Mouse (Mus musculus) CD4-positive, CD25-positive, alpha-beta regulatory T cell, adult 2 months (primary cell): ENCODE data around the gene Lrwd1.

ENCODE experiments used
- DNase-seq: peaks from one replicate; pipeline ENCODE4 v3.0.0-alpha.2; 2012; ENCODE audit warnings: low read depth, low spot score

The Lrwd1 gene

DNA sequence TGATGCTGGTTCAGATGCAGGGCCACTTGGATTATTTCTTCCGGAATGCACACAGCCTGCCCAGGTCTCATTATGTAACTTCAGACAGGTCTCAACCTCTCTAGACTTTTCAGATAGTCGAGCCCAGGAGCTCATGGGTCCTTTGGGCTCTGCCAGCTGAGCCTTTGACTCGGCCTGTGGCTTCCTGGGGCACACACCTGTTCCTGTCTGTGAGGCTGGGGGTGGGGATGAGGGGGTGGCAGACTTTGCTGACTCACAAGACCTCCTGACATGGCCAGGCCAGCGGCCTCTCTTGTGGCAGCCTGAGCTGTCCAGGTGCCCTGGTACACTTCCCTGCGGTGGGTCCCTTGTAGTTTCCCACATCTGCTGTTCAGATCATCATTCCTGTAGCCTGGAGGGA lies 43.9 kb downstream of the Lrwd1 start:
- DNase-seq = no peak

DNA sequence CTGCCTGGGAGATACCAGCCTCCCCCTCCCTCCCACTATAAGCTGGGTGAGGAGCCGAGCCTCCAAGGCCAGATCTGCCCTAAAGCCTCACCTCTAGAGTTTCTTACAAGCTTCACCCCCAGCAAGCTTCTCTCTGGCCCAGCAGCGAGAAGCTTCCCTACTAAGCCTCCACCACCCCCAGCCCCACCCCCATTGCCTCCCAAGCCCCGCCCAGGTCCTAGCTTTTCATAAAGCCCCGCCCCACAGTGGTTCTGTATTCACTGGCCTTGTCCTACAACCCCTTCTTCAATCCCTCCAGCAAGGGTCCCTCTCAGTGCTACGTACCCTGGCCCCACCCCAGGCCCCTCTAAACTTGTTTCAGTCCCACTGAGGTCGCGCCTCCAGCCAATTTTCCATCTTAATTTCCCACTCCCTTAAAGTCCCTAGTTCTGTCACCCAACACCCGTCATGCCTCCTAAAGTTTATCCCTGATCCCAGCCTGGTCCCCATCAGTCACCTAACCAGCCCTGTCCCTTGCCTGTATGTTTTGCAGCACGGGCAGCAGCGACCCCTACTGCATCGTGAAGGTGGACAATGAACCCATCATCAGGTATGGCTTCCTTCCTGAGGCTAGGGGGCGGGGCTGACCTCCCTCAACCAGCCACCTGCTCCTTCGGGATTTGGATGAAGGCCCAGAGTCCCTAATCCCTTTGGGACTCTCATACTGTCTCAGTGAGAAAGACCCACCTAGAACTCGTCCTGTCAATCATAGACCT lies 46.9 kb downstream of the Lrwd1 start:
- no peak for DNase-seq

DNA sequence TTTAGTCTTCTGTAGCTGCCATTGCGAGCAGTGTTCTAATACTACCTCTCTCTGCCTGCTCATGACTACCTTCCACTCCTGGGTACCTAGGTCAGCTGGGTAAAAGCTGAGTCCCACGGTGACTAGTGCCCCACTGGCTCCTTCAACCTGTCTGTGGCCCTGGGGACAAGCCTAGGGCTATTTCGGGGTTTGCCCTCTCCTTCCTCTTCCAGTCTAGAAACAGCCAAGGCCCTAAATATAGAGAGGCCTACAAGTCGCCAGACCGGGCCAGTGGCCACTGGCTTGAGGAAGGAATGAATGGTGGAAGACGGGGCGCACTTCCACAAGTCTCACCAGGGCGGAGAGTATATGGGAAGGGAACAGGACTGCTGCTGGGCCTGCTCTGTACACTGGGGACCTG lies 49.6 kb downstream of the Lrwd1 start:
- DNase-seq = no peak

DNA sequence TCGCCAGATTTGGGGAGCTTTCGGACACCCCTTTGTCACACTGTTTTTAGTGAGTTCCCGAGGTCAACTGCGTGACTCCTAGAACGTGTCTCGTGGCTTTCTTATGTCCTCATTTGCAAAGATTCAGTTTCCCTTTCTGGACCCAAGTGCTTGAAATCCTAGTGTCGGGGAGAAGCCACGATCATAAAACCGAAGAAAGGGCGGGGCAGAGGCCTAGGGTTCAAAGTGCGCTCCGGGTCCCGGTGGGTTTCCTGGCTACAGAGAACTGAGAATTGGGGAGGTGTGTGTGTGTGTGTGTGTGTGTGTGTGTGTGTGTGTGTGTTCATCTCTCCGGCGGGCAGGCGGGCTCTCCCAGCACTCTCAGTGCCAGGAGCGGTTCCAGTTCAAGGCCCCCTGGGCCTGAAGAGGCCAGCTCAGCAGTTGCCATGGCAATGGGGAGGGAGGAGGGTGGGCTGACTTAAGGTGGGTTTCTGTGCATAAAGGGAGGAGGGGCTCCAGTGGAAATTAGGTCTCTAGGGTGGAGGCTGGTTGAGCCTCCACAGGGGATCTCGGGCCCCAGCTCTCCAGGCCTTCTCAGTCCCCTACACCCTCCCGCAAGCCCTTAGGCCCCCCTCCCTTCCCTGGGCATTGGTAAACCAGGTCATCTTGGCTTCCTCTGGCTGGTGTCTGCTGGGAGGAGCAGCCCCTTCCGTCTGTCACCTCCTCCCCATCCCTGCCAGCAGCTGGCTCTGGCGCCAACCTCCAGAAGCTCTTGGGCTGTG lies 50.8 kb downstream of the Lrwd1 start:
- DNase-seq = peak; percentile 48

DNA sequence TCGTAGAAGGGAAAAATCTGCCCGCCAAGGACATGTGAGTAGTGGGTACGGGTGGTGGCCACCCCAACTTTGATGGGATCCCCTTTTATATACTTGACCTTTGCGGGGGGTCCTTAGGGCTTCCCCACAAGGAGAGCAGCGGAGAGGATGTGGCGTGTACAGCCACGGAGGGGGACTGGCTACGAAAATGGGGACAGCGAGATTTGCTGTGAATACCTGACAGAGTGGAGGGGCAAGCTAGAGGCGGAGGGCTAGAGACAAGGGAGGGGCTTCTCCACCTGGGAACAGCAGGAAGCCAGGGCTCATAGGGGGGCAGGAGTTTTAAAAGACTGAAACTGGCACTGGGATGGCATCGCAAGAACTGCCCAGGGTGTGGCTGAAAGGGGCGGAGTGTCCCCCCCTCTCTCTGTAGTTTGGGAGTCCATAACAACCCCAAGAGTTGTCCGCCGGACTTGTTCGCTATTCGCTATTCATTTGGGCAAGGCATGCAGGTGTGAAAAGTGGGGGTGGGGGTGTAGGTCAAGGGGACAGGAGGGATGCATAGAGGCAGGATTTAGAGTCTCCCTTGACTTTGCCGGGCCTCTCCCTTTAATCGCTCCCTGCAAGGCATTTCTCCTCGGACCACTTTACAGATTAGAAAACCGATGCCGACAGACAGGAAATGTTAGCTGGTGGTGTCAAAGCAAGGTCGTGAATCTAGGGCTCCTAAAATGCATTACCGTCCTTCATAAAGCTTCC lies 51.6 kb downstream of the Lrwd1 start:
- no peak for DNase-seq

GRCm38 (mm10) chr5:136083669-136084107 lies 52.2 kb downstream of the Lrwd1 start, which contains the start of gene Rasa4:
Gene Rasa4 (plus strand): TSS chr5:136083916.
- peak; percentile 96 for DNase-seq

DNA sequence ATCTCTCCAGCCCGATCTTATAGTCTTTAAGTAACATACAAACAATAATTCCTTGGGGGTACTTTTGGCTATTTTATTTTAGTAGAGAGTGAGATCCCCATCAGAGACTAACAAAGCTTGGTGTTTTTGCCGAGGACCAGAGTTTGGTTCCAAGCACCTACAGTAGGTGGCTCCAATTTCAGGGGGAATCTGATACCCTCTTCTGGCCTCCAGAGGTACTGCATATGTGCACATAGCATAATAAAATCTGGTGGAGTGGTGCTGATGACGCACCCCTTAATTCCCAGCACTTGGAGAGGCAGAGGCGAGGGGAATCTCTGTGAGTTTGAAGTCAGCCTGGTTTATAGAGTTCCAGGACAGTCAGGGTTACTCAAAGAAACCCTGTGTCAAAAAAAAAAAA lies 53.5 kb downstream of the Lrwd1 start:
- peak; percentile 54 for DNase-seq

DNA sequence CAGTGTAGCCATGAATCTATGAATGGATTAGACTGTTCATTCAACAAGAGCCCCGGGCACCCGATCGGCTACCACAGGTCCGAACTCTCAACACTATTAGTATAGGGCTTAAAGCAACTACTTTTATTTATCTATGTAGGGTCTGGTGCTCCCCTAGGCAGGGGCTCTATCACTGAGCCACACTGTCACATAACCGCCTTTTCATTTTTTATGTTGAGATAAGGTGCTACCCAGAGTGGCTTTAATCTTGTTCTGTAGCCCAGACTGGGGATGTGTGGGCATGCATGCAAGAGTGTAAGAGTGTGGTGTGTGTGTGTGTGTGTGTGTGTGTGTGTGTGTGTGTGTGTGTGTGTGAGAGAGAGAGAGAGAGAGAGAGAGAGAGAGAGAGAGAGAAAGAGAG lies 57.7 kb downstream of the Lrwd1 start:
- DNase-seq = no peak

- no peak for DNase-seq
These were observed 58.8 kb downstream of the Lrwd1 start for GRCm38 (mm10) chr5:136077001-136077550.

GRCm38 (mm10) chr5:136076284-136076683 lies 59.6 kb downstream of the Lrwd1 start:
- DNase-seq = no peak

DNA sequence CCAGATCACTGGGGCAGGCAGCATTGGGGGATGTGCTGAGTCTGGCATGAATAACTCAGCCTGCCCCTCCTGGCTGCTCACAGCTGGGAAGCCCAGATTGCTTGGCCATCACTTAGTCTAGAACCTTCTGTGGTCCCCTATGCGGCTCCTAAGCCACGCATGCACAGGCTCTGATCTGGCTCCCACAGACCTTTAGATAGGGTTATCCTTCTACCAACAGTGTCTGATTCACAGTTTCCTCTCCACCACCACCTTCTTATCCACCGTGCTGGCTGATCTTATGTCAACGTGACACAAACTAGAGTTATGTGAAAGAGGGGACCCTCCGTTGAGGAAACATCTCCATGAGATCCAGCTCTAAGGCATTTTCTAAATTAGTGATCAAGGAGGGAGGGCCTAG lies 60.8 kb downstream of the Lrwd1 start:
- no peak for DNase-seq

GRCm38 (mm10) chr5:136073526-136073925 lies 62.3 kb downstream of the Lrwd1 start:
- DNase-seq = no peak

DNA sequence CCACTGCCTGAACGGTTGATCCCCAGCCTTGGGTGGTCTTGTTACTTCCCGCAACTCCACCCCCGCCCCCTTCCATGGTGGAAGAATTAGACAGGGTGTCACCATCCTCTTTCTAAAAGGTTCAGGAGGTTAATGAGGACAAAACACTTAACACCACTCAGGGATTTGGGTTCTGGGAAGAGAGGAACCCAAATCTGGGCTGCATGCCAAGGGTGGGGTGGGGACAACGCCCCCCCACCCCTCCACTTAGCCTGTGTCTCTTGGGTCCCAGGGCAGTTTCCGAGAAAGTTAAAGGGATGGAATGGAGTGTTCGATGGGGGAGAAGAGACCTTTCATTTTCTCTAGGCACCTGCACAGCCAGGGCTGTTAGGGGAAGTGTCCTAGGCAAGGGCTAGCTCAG lies 62.8 kb downstream of the Lrwd1 start:
- no peak for DNase-seq
